ENCODE assay signal across 8 mouse cellular contexts in genomic region chr14:61438171-61438945, GRCm38 (mm10). TPM values are rescaled to one million over a fixed set of nuclear protein-coding genes. Genes with fewer than 3 reads are reported as not detected.
DNase-seq lines count a peak whose midpoint lies in the region; ATAC-seq and TF ChIP-seq lines count a peak whose summit lies in the region.

No protein-coding gene starts in this region.

- peak overlapping the region; percentile 83 for H3K4me3 ChIP-seq in kidney, postnatal 0 days (replicated peaks; ENCODE audit: low read depth, low read length)
- peak overlapping the region; percentile 93 for H3K4me3 ChIP-seq in hindbrain, embryonic 15.5 days
- peak overlapping the region; percentile 88 for H3K4me3 ChIP-seq in midbrain, embryonic 13.5 days (replicated peaks)

- peak; percentile 48 for TF ChIP-seq CTCF in kidney, postnatal 0 days (IDR thresholded peaks at IDR 0.05; ENCODE audit: low read depth)

- 13% methylated on average over 3 of the region's 3 CpGs for WGBS in kidney, postnatal 0 days
- 10% methylated on average over 3 of the region's 3 CpGs for WGBS in hindbrain, embryonic 15.5 days
- 12% methylated on average over 3 of the region's 3 CpGs for WGBS in midbrain, embryonic 13.5 days

- no peaks in the 10 kb centered on the region for H3K27me3 ChIP-seq in kidney, postnatal 0 days (ENCODE audit: insufficient read depth, low read length)
- H3K27me3 ChIP-seq in hindbrain, embryonic 15.5 days, result no peaks in the 10 kb centered on the region
- 0 out of 2 replicates have a peak, but pooled peaks cover 3% of the 10 kb centered on the region for H3K27me3 ChIP-seq in midbrain, embryonic 13.5 days

- no peak overlapping the region for H3K9ac ChIP-seq in kidney, postnatal 0 days (ENCODE audit: low read depth, low read length)
- H3K9ac ChIP-seq in hindbrain, embryonic 15.5 days, result peak overlapping the region; percentile 94
- peak overlapping the region; percentile 94 for H3K9ac ChIP-seq in midbrain, embryonic 13.5 days (replicated peaks)

- H3K4me2 ChIP-seq in kidney, postnatal 0 days (ENCODE audit: low read length), result peak overlapping the region; percentile 78
- peak overlapping the region; percentile 58 for H3K4me2 ChIP-seq in hindbrain, embryonic 15.5 days
- peak overlapping the region; percentile 71 for H3K4me2 ChIP-seq in midbrain, embryonic 13.5 days (replicated peaks)

- no peak for ATAC-seq in kidney, postnatal 0 days (replicated peaks; ENCODE audit: low FRiP score, low read depth)
- ATAC-seq in hindbrain, embryonic 15.5 days (ENCODE audit: low FRiP score, low read depth), result no peak
- ATAC-seq in midbrain, embryonic 13.5 days, result no peak

- H3K4me1 ChIP-seq in kidney, postnatal 0 days (replicated peaks; ENCODE audit: insufficient read depth, low read length), result peaks cover 4% of the 10 kb centered on the region; the same call in 1 of the 2 replicates
- H3K4me1 ChIP-seq in hindbrain, embryonic 15.5 days (replicated peaks), result peaks cover 24% of the 10 kb centered on the region
- peaks cover 29% of the 10 kb centered on the region for H3K4me1 ChIP-seq in midbrain, embryonic 13.5 days (replicated peaks)

- DNase-seq in kidney, postnatal 0 days (ENCODE audit: low spot score), result peak; percentile 47
- DNase-seq in kidney, postnatal 4 days, result no peak
- peak; percentile 25 for DNase-seq in embryo, embryonic 11 days
- DNase-seq in spleen, postnatal 14 days (ENCODE audit: low spot score in 2 of 2), result no peak
- DNase-seq in spleen, postnatal 10 days (ENCODE audit: low spot score in 2 of 2), result no peak
- no peak for DNase-seq in thymus, postnatal 14 days

- no peak overlapping the region for H3K27ac ChIP-seq in kidney, postnatal 0 days
- H3K27ac ChIP-seq in hindbrain, embryonic 15.5 days (replicated peaks), result peak overlapping the region; percentile 99
- peak overlapping the region; percentile 99; the same call in 1 of the 2 replicates for H3K27ac ChIP-seq in midbrain, embryonic 13.5 days

- H3K36me3 ChIP-seq in kidney, postnatal 0 days (ENCODE audit: insufficient read depth, low read length), result no peaks in the 10 kb centered on the region
- H3K36me3 ChIP-seq in hindbrain, embryonic 15.5 days, result no peaks in the 10 kb centered on the region
- no peaks in the 10 kb centered on the region for H3K36me3 ChIP-seq in midbrain, embryonic 13.5 days

- no peaks in the 10 kb centered on the region for H3K9me3 ChIP-seq in kidney, postnatal 0 days (replicated peaks; ENCODE audit: low read length)
- H3K9me3 ChIP-seq in hindbrain, embryonic 15.5 days, result no peaks in the 10 kb centered on the region
- H3K9me3 ChIP-seq in midbrain, embryonic 13.5 days, result no peaks in the 10 kb centered on the region

RNA-seq across cellular contexts. Expression of gene Kpna3, which starts 1.3 kb away (rescaled TPM):
- 30.8 and 33.0 TPM in 2 replicates for polyA plus RNA-seq in kidney, postnatal 0 days (2015; fragmentation: Nextera tagmentation; extraction: Ambion mirVana)
- 66.7 and 68.6 TPM in 2 replicates for polyA plus RNA-seq in hindbrain, embryonic 15.5 days (2015; fragmentation: Nextera tagmentation; extraction: Ambion mirVana)
- polyA plus RNA-seq in midbrain, embryonic 13.5 days (2015; fragmentation: Nextera tagmentation; extraction: Ambion mirVana), result 76.7 and 79.1 TPM in 2 replicates

Comparison
In these comparisons a context has a peak if more than half of its experiments do, and no peak if none do; other contexts are left out.
1. DNase-seq: peak in kidney, postnatal 0 days (single experiment) and embryo, embryonic 11 days (single experiment); none in kidney, postnatal 4 days (0 of 2), spleen, postnatal 14 days (0 of 2), spleen, postnatal 10 days (0 of 2) and thymus, postnatal 14 days (single experiment).
2. Peak in every context shown above with its lines, with median percentiles within 50 percentile points of each other: H3K4me2 ChIP-seq and H3K4me3 ChIP-seq.